ENCODE assay signal across 12 mouse cellular contexts in genomic region chr11:88639862-88640261, GRCm38 (mm10).
DNase-seq lines count a peak whose midpoint lies in the region; ATAC-seq and TF ChIP-seq lines count a peak whose summit lies in the region.
"Had no signal": no experiment of that assay in that cellular context is flagged by ENCODE, and none has a peak within 500 bp of the region (broad histone marks: within the 10 kb centered on the region; RNA-seq: fewer than 3 reads in every experiment).

No protein-coding gene starts in this region.

- no peak overlapping the region for H3K4me3 ChIP-seq in heart, embryonic 10.5 days
- H3K4me3 ChIP-seq in kidney, postnatal 0 days (replicated peaks; ENCODE audit: low read depth, low read length): no peak overlapping the region
- no peak overlapping the region for H3K4me3 ChIP-seq in spleen, adult 2 months (ENCODE audit: extremely low read depth, insufficient read depth, insufficient read length)
- H3K4me3 ChIP-seq: limb, embryonic 15.5 days had no signal

- H3K9me3 ChIP-seq in heart, embryonic 10.5 days: no peaks in the 10 kb centered on the region
- H3K9me3 ChIP-seq in kidney, postnatal 0 days (replicated peaks; ENCODE audit: low read length): no peaks in the 10 kb centered on the region
- H3K9me3 ChIP-seq: limb, embryonic 15.5 days had no signal

- no peak for ATAC-seq in kidney, postnatal 0 days (replicated peaks; ENCODE audit: low FRiP score, low read depth)

- H3K27me3 ChIP-seq in heart, embryonic 10.5 days (ENCODE audit: insufficient read depth, poor library complexity, severe bottlenecking): no peaks in the 10 kb centered on the region
- H3K27me3 ChIP-seq in kidney, postnatal 0 days (ENCODE audit: insufficient read depth, low read length): no peaks in the 10 kb centered on the region
- H3K27me3 ChIP-seq in spleen, adult 2 months (ENCODE audit: control insufficient read depth, insufficient read depth, low read length): no peaks in the 10 kb centered on the region
- H3K27me3 ChIP-seq: limb, embryonic 15.5 days had no signal

- no peak for DNase-seq in heart, embryonic 10.5 days (ENCODE audit: low spot score)
- DNase-seq in heart, postnatal 25 days (ENCODE audit: low spot score): no peak
- DNase-seq in kidney, postnatal 0 days (ENCODE audit: low spot score): no peak
- DNase-seq in kidney, adult 18-20 months: no peak
- DNase-seq in spleen, adult 2 months (ENCODE audit: low read depth in 1 of 2, low spot score in 2 of 2): no peak
- no peak for DNase-seq in spleen, adult 18-20 months
- no peak for DNase-seq in cerebellum, postnatal 4 days (ENCODE audit: low spot score in 2 of 2)
- DNase-seq in urinary bladder, postnatal 14 days (ENCODE audit: low spot score): no peak
- DNase-seq: adrenal gland, postnatal 10 days; cerebellum, adult 11 months; kidney, postnatal 36 days had no signal

- H3K4me1 ChIP-seq in heart, embryonic 10.5 days: peaks cover 64% of the 10 kb centered on the region
- peaks cover 18% of the 10 kb centered on the region for H3K4me1 ChIP-seq in kidney, postnatal 0 days (replicated peaks; ENCODE audit: insufficient read depth, low read length)
- peaks cover 17% of the 10 kb centered on the region; the same call in 1 of the 2 replicates for H3K4me1 ChIP-seq in spleen, adult 2 months (ENCODE audit: control insufficient read depth, insufficient read depth, insufficient read length)

- peak overlapping the region; percentile 42; the same call in 1 of the 2 replicates for H3K27ac ChIP-seq in heart, embryonic 10.5 days
- H3K27ac ChIP-seq in kidney, postnatal 0 days: no peak overlapping the region
- no peak overlapping the region for H3K27ac ChIP-seq in spleen, adult 2 months (ENCODE audit: insufficient read depth, low read length)
- H3K27ac ChIP-seq: limb, embryonic 15.5 days had no signal

- no peak for TF ChIP-seq POLR2A in spleen, adult 2 months (IDR thresholded peaks at IDR 0.05; ENCODE audit: low read depth, low read length)

- H3K9ac ChIP-seq in kidney, postnatal 0 days (ENCODE audit: low read depth, low read length): no peak overlapping the region
- H3K9ac ChIP-seq: limb, embryonic 15.5 days had no signal

- peaks cover 23% of the 10 kb centered on the region; the same call in 1 of the 2 replicates for H3K36me3 ChIP-seq in heart, embryonic 10.5 days
- H3K36me3 ChIP-seq in kidney, postnatal 0 days (ENCODE audit: insufficient read depth, low read length): no peaks in the 10 kb centered on the region
- H3K36me3 ChIP-seq in spleen, adult 2 months (ENCODE audit: control insufficient read depth, insufficient read depth, low read length): no peaks in the 10 kb centered on the region
- H3K36me3 ChIP-seq: limb, embryonic 15.5 days had no signal

- peak; percentile 31; the same call in 1 of the 2 replicates for TF ChIP-seq CTCF in kidney, postnatal 0 days (IDR thresholded peaks at IDR 0.05; ENCODE audit: low read depth)
- TF ChIP-seq CTCF in spleen, adult 2 months (IDR thresholded peaks at IDR 0.05; ENCODE audit: extremely low read depth, insufficient read depth, insufficient read length, insufficient replicate concordance): peak; percentile 10; the same call in 1 of the 2 replicates

- H3K4me2 ChIP-seq in kidney, postnatal 0 days (ENCODE audit: low read length): no peak overlapping the region
- H3K4me2 ChIP-seq: limb, embryonic 15.5 days had no signal

- WGBS in heart, embryonic 10.5 days: 68% methylated on average over 4 of the region's 4 CpGs
- 67% methylated on average over 4 of the region's 4 CpGs for WGBS in kidney, postnatal 0 days
- 83% methylated on average over 4 of the region's 4 CpGs for WGBS in spleen, adult 2 months

- intact Hi-C loops in heart, postnatal 25 days (cut with DNase I): loop anchor here (2.0 kb wide), 1 partner anchor 75 kb away; no protein-coding TSS in a partner anchor
